Mouse (Mus musculus) cortical plate, adult 2 months (tissue): ENCODE results near the gene Pias4.
A peak's percentile ranks its signal among the peaks of the same experiment; 100 is the strongest.

Source experiments
- CTCF ChIP-seq: fragments of 200-500 bp; IDR thresholded peaks from 2 replicates; pipeline ENCODE4 v1.5.1; 2011; ENCODE audit warnings: mild to moderate bottlenecking, control low read depth, low read length; ENCODE audit not compliant: insufficient read depth; ENCODE audit errors: extremely low read depth
- POLR2A ChIP-seq: fragments of 200-500 bp; IDR thresholded peaks from 2 replicates; pipeline ENCODE4 v1.6.1; 2011; ENCODE audit warnings: mild to moderate bottlenecking, low read length, control low read depth; ENCODE audit not compliant: insufficient read depth; ENCODE audit errors: extremely low read depth

DNA sequence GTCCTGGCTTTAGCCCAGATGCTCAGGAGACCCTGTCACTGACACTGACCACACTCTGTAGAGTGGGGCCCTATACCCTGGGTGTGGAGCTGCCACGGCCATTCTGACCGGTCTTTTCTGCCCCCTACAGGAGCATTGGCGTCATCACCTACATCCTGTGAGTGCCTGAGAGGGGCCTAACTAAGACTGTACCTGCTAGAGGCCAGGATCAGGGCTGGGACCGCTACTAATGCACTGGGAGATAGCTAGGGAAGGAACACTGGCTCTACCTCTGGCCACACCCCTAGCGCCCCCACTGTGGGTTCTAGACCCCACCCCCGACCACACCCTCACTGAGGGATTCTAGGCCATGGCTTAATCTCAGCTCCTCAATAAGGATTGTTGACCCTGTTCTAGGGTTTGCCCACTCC, 23.2 kb upstream of the Pias4 start:
- TF ChIP-seq CTCF (0 out of 2 replicates have a peak, but pooled peaks have one; percentile 10), POLR2A (no peak)
